Mouse (Mus musculus) midbrain, embryonic 13.5 days (tissue): ENCODE results near the gene Doc2b. TPM values are rescaled to one million over a fixed set of nuclear protein-coding genes. Genes with fewer than 3 reads are reported as not detected.

Experiments used
- ATAC-seq: fragments of 200-750 bp; cut with Nextera tagmentation; 2 replicates; pipeline ENCODE4 v1.8.0; 2017; ENCODE audit warnings: mild to moderate bottlenecking, moderate TSS enrichment, moderate library complexity
- H3K27ac ChIP-seq: fragments of 300-500 bp; sonication (generic); 2 replicates; pipeline ENCODE4 v1.5.1; 2015; ENCODE audit warnings: inconsistent platforms, mild to moderate bottlenecking, moderate library complexity
- H3K27me3 ChIP-seq: fragments of 300-500 bp; sonication (generic); 2 replicates; pipeline ENCODE4 v1.6.1; 2015; ENCODE audit warnings: mild to moderate bottlenecking, inconsistent platforms
- H3K36me3 ChIP-seq: fragments of 300-500 bp; sonication (generic); 2 replicates; pipeline ENCODE4 v1.6.1; 2015; ENCODE audit warnings: mild to moderate bottlenecking, inconsistent platforms
- H3K4me1 ChIP-seq: fragments of 300-500 bp; sonication (generic); replicated peaks from 2 replicates; pipeline ENCODE4 v1.6.1; 2015; ENCODE audit warnings: inconsistent platforms
- H3K4me2 ChIP-seq: fragments of 300-500 bp; sonication (generic); replicated peaks from 2 replicates; pipeline ENCODE4 v1.6.1; 2015; ENCODE audit warnings: moderate library complexity, mild to moderate bottlenecking, inconsistent platforms
- H3K4me3 ChIP-seq: fragments of 300-500 bp; sonication (generic); replicated peaks from 2 replicates; pipeline ENCODE4 v1.5.1; 2015; ENCODE audit warnings: mild to moderate bottlenecking, inconsistent platforms
- H3K9ac ChIP-seq: fragments of 300-500 bp; sonication (generic); replicated peaks from 2 replicates; pipeline ENCODE4 v1.6.1; 2015; ENCODE audit warnings: mild to moderate bottlenecking, inconsistent platforms
- H3K9me3 ChIP-seq: fragments of 300-500 bp; sonication (generic); 2 replicates; pipeline ENCODE4 v1.6.1; 2016; ENCODE audit warnings: mild to moderate bottlenecking, inconsistent platforms
- WGBS: fragments of 180-500 bp; shearing (Covaris S2); methylation state at CpG from one replicate; pipeline ENCODE4 v1.1.7; 2015; 5-methylcytosine and 5-hydroxymethylcytosine counted together
- polyA plus RNA-seq: library from polyadenylated mRNA; unstranded; fragments of >200 nt; fragmentation: Nextera tagmentation; extraction: Ambion mirVana; gene quantifications from 2 replicates; pipeline ENCODE4 v1.2.1, GENCODE M21; 2015

Gene Doc2b
- polyA plus RNA-seq, 1 experiment from 2014 or later = 1.0 TPM

DNA sequence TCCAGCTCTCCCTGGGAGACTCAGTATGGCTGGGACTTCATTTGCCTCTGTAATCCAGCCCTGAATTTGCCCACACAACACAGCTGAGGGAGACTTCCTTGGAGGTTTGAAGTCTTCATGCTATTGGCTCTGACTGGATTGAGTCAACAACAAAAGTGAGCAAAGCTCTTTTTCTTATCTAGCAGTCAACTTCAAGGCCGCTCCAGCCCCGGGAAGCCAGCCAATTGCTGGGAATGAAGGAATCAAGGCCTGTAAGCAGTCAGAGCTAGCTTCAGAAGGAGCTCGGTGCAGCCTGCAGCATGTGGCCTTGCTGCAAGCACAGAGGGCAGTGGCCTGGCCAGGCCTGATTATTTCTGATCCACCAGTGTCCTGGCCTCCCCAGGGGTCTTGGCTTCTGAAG is 16.1 kb upstream of the Doc2b start:
- no peak overlapping the region for H3K4me3 ChIP-seq
- peaks cover 5% of the 10 kb centered on the region for H3K4me1 ChIP-seq
- no peak for ATAC-seq
- H3K36me3 ChIP-seq = no peaks in the 10 kb centered on the region
- no peak overlapping the region for H3K27ac ChIP-seq
- H3K27me3 ChIP-seq = no peaks in the 10 kb centered on the region
- H3K9me3 ChIP-seq = no peaks in the 10 kb centered on the region
- WGBS = 60% methylated on average over 3 of the region's 3 CpGs
- no peak overlapping the region for H3K4me2 ChIP-seq
- no peak overlapping the region; the same call in 1 of the 2 replicates for H3K9ac ChIP-seq

DNA sequence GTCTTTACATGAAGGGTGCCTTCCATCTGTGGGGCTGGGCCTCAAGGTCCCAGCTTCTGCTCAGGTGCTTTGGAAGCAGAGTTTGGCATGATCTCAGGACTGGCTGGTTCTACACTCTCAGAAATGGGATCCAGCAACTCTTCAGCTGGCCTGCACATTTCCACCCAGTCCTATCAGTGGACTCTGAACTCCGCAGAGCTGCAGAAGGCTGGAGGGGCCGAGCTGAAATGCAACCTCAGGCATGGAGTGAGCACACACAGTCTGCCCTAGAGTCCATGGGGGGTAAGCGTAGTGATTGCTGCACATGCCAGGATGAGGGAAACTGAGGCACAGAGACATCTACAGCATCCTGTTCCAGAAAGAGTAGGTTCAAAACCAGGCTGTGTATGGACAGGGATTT is 14.7 kb upstream of the Doc2b start:
- no peaks in the 10 kb centered on the region for H3K36me3 ChIP-seq
- peaks cover 5% of the 10 kb centered on the region for H3K4me1 ChIP-seq
- ATAC-seq = no peak
- no peak overlapping the region for H3K4me3 ChIP-seq
- no peaks in the 10 kb centered on the region for H3K27me3 ChIP-seq
- 93% methylated on average over 3 of the region's 3 CpGs for WGBS
- no peaks in the 10 kb centered on the region for H3K9me3 ChIP-seq
- H3K27ac ChIP-seq = no peak overlapping the region
- no peak overlapping the region for H3K4me2 ChIP-seq
- no peak overlapping the region for H3K9ac ChIP-seq

DNA sequence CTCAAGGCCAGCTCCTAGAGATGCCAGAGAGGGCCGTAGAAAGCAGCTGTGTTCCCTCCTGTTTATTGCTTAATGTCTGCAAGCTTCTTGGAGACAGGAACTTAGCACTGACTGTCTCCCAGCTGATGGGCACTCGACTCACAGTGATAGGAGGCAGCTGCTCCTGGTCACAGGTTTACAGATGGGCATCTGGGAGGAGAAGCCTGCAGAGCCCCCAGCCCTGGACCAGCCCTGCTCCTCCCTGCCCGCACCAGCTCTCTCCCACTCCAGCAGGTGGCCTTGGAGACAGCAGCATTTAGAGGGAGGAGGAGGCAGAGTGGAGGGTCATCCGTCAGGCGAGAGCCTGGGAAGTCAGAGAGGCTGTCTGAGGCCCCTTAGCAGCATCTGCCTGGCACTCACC is 11.6 kb upstream of the Doc2b start:
- no peak overlapping the region for H3K4me3 ChIP-seq
- 43% methylated on average over 5 of the region's 5 CpGs for WGBS
- no peaks in the 10 kb centered on the region for H3K27me3 ChIP-seq
- no peaks in the 10 kb centered on the region for H3K36me3 ChIP-seq
- H3K27ac ChIP-seq = no peak overlapping the region
- no peak for ATAC-seq
- H3K4me1 ChIP-seq = peaks cover 5% of the 10 kb centered on the region
- no peaks in the 10 kb centered on the region for H3K9me3 ChIP-seq
- H3K9ac ChIP-seq = no peak overlapping the region
- no peak overlapping the region for H3K4me2 ChIP-seq

DNA sequence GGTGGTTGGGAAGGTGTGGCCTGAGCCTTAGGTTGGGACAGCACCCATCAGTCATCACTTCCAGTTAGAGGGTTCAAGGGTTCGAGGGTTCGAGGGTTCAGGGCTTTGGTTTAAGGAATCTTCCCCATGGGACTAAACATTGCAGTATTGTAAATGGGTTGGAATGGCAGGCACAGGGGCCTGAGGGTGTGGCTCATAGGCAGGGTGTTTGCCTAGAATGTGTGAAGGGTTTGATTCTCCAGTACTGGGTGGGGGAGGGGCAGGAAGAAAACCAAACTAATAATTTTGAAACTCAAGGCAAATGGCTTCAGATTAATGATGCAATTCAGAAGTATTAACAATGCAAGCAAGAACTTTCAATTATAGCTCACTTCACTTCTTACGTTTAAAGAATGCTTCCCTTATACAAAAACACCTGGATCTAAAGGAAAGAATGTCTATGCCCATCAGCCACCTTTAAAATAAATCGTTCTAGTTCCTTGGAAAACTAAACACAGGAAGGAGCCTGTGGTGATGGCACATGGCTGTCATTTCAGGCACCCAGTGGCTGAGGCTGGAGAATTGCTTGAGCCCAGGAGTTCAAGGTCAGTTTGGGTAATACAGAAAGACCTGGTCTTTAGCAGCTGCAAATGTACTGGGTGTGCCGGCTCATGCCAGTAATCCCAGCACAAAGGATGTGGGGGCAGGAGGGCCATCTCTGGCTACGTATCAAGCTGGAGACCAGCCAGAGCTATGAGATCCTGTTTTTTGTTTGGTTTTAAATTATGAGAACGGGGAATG is 6.1 kb upstream of the Doc2b start:
- ATAC-seq = no peak
- no peak overlapping the region for H3K4me3 ChIP-seq
- H3K4me1 ChIP-seq = no peaks in the 10 kb centered on the region
- no peak overlapping the region for H3K9ac ChIP-seq
- H3K4me2 ChIP-seq = no peak overlapping the region
- peaks cover 17% of the 10 kb centered on the region for H3K27me3 ChIP-seq
- no peaks in the 10 kb centered on the region for H3K36me3 ChIP-seq
- H3K27ac ChIP-seq = no peak overlapping the region
- no peaks in the 10 kb centered on the region for H3K9me3 ChIP-seq
- WGBS = 85% methylated on average over 7 of the region's 7 CpGs

DNA sequence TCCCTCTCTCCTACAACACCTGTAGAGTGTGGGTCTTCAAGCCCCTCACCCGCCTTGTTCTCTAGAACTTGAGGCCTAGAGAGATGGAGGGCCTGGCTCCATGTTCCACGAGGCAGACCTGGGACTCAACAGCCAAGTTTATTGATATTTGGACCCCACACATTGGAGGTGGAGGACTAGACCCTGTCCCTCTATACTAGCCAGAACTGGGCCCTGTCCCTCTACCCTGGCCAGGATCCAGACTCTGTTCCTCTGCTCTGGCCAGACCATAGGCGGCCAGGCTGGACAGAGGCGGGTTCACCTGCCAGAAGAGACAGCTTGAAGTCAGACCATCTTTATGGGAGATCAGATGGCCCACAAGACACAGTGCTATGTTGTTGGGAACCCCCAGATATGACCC is 5.5 kb upstream of the Doc2b start:
- Histone ChIP-seq H3K9ac (no peak overlapping the region), H3K4me1 (peaks cover 4% of the 10 kb centered on the region; the same call in 1 of the 2 replicates), H3K27ac (no peak overlapping the region), H3K27me3 (peaks cover 23% of the 10 kb centered on the region), H3K4me2 (no peak overlapping the region), H3K36me3 (no peaks in the 10 kb centered on the region), H3K4me3 (no peak overlapping the region), H3K9me3 (no peaks in the 10 kb centered on the region)
- ATAC-seq = no peak
- 84% methylated on average over 4 of the region's 4 CpGs for WGBS

DNA sequence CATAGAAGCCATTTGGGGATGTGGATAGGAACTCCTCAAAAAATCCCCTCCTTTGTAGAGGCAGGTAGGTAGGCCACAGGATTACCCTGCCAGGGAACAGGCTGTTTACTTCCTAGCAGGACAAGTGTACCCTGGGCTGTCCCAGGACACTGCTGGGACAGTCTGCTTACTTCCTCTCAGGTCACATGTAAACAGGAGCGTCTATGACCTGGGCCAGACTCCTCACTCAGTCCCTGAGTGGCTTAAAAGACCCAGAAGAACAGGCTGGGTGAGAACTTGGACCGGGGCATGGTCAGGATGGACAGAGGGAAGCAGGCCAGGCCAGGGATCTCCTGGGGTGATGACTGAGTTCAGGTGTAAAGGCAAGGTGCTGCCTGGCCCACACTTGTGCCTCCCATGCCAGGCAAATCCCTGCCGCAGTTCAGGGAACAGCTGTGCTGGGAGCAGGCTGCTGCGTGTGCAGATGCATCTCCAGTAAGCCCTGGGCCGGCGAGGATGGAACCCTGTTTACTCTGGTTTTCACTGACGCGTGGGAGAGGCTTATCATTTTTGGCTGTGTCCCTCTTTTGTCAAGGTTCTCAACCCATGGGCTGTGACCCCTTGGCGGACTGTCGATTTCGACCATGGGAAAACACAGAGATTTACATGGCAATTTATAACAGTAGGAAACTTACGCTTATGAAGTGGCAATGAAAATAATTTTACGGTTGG is 842 bp upstream of the Doc2b start:
- H3K9ac ChIP-seq = no peak overlapping the region
- H3K4me1 ChIP-seq = peaks cover 20% of the 10 kb centered on the region
- no peak overlapping the region for H3K27ac ChIP-seq
- peak overlapping the region; percentile 51 for H3K4me3 ChIP-seq
- H3K27me3 ChIP-seq = peaks cover 54% of the 10 kb centered on the region
- H3K9me3 ChIP-seq = no peaks in the 10 kb centered on the region
- peak; percentile 15; the same call in 1 of the 2 replicates for ATAC-seq
- H3K36me3 ChIP-seq = no peaks in the 10 kb centered on the region
- peak overlapping the region; percentile 62 for H3K4me2 ChIP-seq
- WGBS = 71% methylated on average over 13 of the region's 13 CpGs

DNA sequence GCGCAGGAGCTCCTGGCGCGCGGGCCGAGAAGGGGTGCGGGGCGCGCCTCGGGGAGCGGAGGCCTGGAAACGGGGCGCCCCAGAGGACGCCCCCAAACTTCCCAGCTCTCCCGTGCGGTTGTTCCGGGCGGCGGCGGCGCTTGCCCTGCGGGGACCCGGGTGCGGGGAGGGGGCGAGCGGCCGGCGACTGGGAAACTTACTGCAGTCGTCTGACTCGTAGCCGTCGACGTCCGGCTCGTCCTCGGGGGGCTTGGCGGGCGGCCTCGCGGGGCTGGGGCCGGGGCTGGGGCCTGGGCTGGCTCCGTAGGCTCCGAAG is 570 bp downstream of the Doc2b start:
- H3K36me3 ChIP-seq = no peaks in the 10 kb centered on the region
- no peak for ATAC-seq
- 1% methylated on average over 38 of the region's 42 CpGs for WGBS
- H3K27ac ChIP-seq = no peak overlapping the region
- no peaks in the 10 kb centered on the region for H3K9me3 ChIP-seq
- peaks cover 54% of the 10 kb centered on the region for H3K27me3 ChIP-seq
- peak overlapping the region; percentile 61 for H3K9ac ChIP-seq
- H3K4me1 ChIP-seq = peaks cover 20% of the 10 kb centered on the region
- H3K4me2 ChIP-seq = peak overlapping the region; percentile 62
- peak overlapping the region; percentile 51 for H3K4me3 ChIP-seq

DNA sequence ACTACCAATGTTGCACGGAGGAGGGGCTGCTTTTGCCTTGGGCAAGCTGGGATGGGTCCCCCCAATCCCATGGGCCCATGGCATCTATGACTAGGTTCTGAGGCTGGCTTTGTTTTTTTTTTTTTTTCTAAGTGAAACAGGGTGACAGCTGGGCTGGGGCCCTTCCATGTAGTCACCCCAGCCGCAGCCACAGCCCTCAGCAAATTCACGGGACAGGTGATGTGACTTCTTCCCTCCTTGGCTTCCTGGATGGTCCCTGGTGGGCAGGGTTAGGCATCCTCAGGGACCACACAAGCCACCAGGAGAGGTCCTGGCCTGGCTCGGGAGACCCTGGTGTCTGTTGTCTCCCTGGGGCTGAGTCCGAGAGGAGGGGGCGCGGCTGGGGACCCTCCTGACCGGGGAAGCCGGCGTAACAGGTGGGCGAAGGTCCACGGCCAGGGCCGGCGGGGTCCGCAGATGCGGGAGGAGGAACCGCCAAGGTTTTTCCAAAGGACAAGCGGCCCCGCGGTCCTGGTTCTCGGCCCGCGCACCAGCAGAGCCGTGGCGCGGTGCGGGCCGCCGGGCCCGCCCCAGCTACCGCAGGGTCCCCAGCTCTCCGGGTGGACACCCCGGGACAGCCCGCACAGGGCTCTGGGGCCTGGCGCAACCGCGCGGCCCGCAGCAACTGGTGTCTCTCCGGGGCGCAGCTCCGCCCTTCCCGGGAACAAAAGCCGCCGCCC is 1.1 kb downstream of the Doc2b start:
- Histone ChIP-seq H3K4me2 (peak overlapping the region; percentile 62), H3K4me3 (peak overlapping the region; percentile 51), H3K9ac (peak overlapping the region; percentile 61), H3K27me3 (peaks cover 54% of the 10 kb centered on the region), H3K27ac (no peak overlapping the region), H3K9me3 (no peaks in the 10 kb centered on the region), H3K36me3 (no peaks in the 10 kb centered on the region), H3K4me1 (peaks cover 20% of the 10 kb centered on the region)
- 8% methylated on average over 27 of the region's 45 CpGs for WGBS
- no peak for ATAC-seq

DNA sequence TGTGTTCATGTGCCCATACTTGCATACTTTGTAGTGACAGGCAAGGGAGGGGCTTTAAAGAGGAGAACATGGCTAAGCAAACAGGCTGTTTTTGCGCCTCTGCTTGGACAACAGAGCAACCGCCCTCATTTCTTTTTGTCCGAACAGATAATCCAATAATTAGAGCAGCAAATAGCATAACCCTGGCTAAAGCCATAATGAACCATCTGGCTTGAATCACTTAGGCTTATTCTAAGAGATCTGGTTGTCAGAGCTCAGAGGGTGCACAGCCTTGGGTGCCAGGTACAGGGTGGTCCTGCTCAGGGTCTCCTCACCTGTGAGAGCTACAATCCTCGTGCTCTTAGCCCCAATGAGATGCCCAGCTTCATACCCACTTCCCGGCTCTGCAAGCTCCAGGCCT is 2.5 kb downstream of the Doc2b start:
- no peak overlapping the region for H3K4me2 ChIP-seq
- 64% methylated on average over 5 of the region's 5 CpGs for WGBS
- H3K27ac ChIP-seq = no peak overlapping the region
- peaks cover 51% of the 10 kb centered on the region for H3K27me3 ChIP-seq
- peaks cover 22% of the 10 kb centered on the region for H3K4me1 ChIP-seq
- H3K36me3 ChIP-seq = no peaks in the 10 kb centered on the region
- H3K9me3 ChIP-seq = no peaks in the 10 kb centered on the region
- H3K9ac ChIP-seq = no peak overlapping the region
- ATAC-seq = no peak
- no peak overlapping the region for H3K4me3 ChIP-seq

DNA sequence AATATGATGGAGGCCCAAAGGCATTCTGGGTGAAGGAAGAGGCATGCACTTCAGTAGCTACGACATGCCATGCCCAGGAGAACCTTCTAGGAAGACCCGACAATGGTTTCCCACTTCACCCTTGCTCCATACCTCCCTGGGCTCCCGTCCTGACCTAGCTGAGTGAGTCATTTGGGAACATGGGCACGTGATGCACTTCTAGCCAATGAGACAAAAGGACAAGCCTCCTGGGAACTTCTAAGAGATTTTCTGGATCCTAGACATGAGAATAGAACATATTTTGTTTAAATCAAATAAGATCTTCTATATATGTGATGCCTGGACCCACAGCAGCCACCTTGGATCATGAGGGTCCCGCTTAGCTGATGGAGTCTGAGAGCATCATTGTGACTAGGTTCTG is 3.3 kb downstream of the Doc2b start:
- H3K9me3 ChIP-seq = no peaks in the 10 kb centered on the region
- no peaks in the 10 kb centered on the region for H3K36me3 ChIP-seq
- no peak overlapping the region for H3K4me2 ChIP-seq
- H3K27me3 ChIP-seq = peaks cover 43% of the 10 kb centered on the region
- H3K9ac ChIP-seq = no peak overlapping the region
- peaks cover 26% of the 10 kb centered on the region for H3K4me1 ChIP-seq
- no peak for ATAC-seq
- WGBS = 82% methylated on average over 5 of the region's 5 CpGs
- no peak overlapping the region for H3K4me3 ChIP-seq
- no peak overlapping the region for H3K27ac ChIP-seq

DNA sequence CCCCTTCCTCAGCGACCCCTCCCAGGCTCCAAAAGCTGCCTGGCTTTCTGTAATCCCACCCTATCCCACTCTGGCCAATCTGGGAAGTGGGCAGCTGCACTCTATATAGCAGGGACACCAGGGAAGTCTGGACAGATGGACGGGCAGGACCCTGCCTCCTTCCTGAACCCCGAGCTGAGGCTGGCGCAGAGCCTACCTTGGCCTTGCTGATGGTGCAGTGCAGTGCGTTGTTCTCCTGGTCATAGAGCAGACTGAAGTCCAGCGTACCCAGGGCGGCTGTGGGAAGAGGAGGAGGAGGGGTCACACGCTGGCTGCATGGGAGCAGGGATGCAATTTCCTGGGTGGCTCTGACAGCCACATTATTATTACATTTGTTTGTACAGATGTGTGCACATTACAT is 10.0 kb downstream of the Doc2b start:
- Histone ChIP-seq H3K4me1 (peaks cover 6% of the 10 kb centered on the region; the same call in 1 of the 2 replicates), H3K9me3 (no peaks in the 10 kb centered on the region), H3K9ac (no peak overlapping the region), H3K27ac (no peak overlapping the region), H3K4me3 (no peak overlapping the region), H3K27me3 (peaks cover 6% of the 10 kb centered on the region; the same call in 1 of the 2 replicates), H3K36me3 (no peaks in the 10 kb centered on the region), H3K4me2 (no peak overlapping the region)
- WGBS = 79% methylated on average over 8 of the region's 8 CpGs
- ATAC-seq = no peak

DNA sequence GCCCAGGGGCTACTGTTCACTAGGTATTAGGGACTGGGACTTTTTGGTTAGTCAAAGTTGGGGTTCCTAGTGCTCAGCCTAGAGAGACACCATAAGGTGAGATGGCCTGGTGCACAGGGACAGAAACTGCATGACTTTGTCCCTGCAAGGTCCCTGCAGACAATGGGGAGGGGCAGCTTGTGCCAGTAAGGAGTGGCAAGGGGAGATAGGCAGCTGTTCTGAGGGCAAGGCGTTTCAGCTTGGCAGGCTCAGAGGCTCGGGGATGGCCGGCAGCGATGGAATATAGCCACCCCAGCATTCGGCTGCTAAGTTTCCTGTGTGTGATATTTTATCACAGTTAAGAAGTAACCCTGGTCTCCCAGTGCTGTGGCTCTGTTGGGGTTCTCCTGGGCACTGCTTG is 12.1 kb downstream of the Doc2b start:
- Histone ChIP-seq H3K27me3 (peaks cover 6% of the 10 kb centered on the region; the same call in 1 of the 2 replicates), H3K4me1 (peaks cover 6% of the 10 kb centered on the region; the same call in 1 of the 2 replicates), H3K4me2 (no peak overlapping the region), H3K36me3 (no peaks in the 10 kb centered on the region), H3K9me3 (no peaks in the 10 kb centered on the region), H3K4me3 (no peak overlapping the region), H3K9ac (no peak overlapping the region), H3K27ac (no peak overlapping the region)
- 84% methylated on average over 5 of the region's 5 CpGs for WGBS
- no peak for ATAC-seq
